Mouse (Mus musculus) Patski (cell line): Measurements from ENCODE around the gene Lrp2. TPM values are rescaled to one million over a fixed set of nuclear protein-coding genes. Genes with fewer than 3 reads are reported as not detected.
"Not testable (repeated sequence)": the region's sequence is repeated elsewhere in the genome, so short reads cannot be mapped to it uniquely, and the experiment has no call there.

ENCODE experiments used
- ATAC-seq: fragments of 100-300 bp; one replicate; pipeline ENCODE4 v1.8.0; 2021
- CTCF ChIA-PET: fragments of 350-600 bp; sonication (Branson Sonifier 250); formaldehyde crosslinking; loops from one replicate; lab custom pipeline; 2022; ENCODE audit warnings: inconsistent platforms; lab: Charles Lee
- POLR2A ChIA-PET: fragments of 350-600 bp; sonication (Branson Sonifier 250); formaldehyde crosslinking; loops from one replicate; lab custom pipeline; 2022; ENCODE audit warnings: antibody characterized with exemption, inconsistent platforms; lab: Charles Lee
- DNase-seq: peaks from one replicate; pipeline ENCODE4 v3.0.0-alpha.2; 2011; ENCODE audit warnings: low read depth, low spot score
- H3K27me3 ChIP-seq: fragments of 371-371 bp; one replicate; pipeline ENCODE4 v1.5.1; 2021
- CTCF ChIP-seq: fragments of 100-300 bp; IDR thresholded peaks from one replicate; pipeline ENCODE4 v1.5.1; 2021
- in situ Hi-C: fragments of 300-500 bp; cut with MboI; formaldehyde crosslinking; loops from 3 replicates; pipeline ENCODE4 v1.11.1; 2018; ENCODE audit warnings: low pct_unique_long_range_greater_than_20kb, mixed read lengths
- polyA plus RNA-seq: library from polyadenylated mRNA; unstranded; gene quantifications from one replicate; pipeline ENCODE4 v1.2.3, GENCODE M21; 2021

Gene Lrp2
- polyA plus RNA-seq, 1 experiment from 2014 or later = 39.0 TPM

- CTCF ChIA-PET = interaction anchor here (0.9 to 1.0 kb wide), 2 partner anchors 8 to 11 kb away, joined by 3 read pairs; no protein-coding TSS in a partner anchor
- TF ChIP-seq CTCF = no peak
- POLR2A ChIA-PET = interaction anchor here (1.4 kb wide), 1 partner anchor 13 kb away, joined by 3 read pairs; no protein-coding TSS in a partner anchor
- in situ Hi-C loops = no loop called here
- H3K27me3 ChIP-seq = no peaks in the 10 kb centered on the region
- no peak for ATAC-seq
- no peak for DNase-seq
Observed at GRCm38 (mm10) chr2:69584117-69584933, 1.5 kb downstream of the Lrp2 start.

DNA sequence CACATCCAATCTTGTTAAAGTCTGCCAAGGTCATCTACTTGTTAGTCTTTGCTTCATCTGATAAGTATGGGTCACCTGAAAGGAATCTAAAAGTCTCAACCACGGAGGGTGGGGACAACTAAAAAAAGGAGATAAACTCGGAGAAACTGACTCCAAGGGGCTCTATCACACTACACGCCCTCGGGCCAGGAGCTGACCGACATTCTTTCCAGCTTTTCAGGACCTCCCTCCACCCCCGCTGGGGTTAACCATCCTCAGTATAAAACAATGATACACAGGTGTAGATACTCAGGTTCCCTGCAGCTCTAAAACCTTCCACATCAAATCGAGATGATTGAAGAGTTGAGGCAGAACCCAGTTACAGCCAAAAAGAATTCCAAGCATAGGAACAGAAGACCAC lies 3.0 kb downstream of the Lrp2 start:
- POLR2A ChIA-PET = no interaction called here
- in situ Hi-C loops = no loop called here

GRCm38 (mm10) chr2:69582068-69582467 lies 3.8 kb downstream of the Lrp2 start:
- in situ Hi-C loops, DNase-seq: not testable (repeated sequence)
- CTCF ChIA-PET = interaction anchor here (0.6 kb wide), 1 partner anchor 15 kb away, joined by 3 read pairs; no protein-coding TSS in a partner anchor

More for the DNA sequence above, 3.0 kb downstream of the Lrp2 start:
- no peak for TF ChIP-seq CTCF
- ATAC-seq = no peak
- H3K27me3 ChIP-seq = no peaks in the 10 kb centered on the region
- no peak for DNase-seq
- CTCF ChIA-PET = no interaction called here

GRCm38 (mm10) chr2:69580091-69580490 lies 5.8 kb downstream of the Lrp2 start:
- POLR2A ChIA-PET = interaction anchor here (0.8 kb wide), 1 partner anchor 15 kb away, joined by 6 read pairs; no protein-coding TSS in a partner anchor
- no peak for ATAC-seq
- CTCF ChIA-PET = interaction anchor here (1.1 kb wide), 1 partner anchor 9 kb away, joined by 3 read pairs; no protein-coding TSS in a partner anchor
- no peaks in the 10 kb centered on the region for H3K27me3 ChIP-seq
- no peak for DNase-seq
- no peak for TF ChIP-seq CTCF
- in situ Hi-C loops = no loop called here

More at GRCm38 (mm10) chr2:69582068-69582467, 3.8 kb downstream of the Lrp2 start:
- H3K27me3 ChIP-seq, POLR2A ChIA-PET, ATAC-seq: not testable (repeated sequence)

DNA sequence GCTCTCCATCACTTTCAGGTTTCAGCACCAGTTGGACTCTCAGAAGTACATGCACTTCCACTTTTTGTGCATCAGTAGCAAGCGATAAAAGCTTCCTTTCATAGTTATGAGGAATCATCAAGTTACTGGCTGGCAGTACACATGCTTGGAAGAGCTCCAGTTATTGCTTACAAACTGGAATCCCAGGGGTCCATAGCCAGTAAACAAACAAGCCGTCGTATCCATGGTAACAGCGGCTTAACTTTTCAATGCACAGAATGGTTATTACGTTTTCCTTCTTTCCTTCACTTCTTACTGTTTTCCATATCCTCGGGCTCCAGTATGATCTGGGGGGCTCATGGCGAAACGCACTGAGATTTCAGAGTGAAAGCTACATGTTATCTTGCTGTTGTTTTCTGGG lies 7.7 kb downstream of the Lrp2 start:
- ATAC-seq = no peak
- ChIA-PET POLR2A (no interaction called here), CTCF (interaction anchor here (0.8 kb wide), 1 partner anchor 26 kb away, joined by 3 read pairs; no protein-coding TSS in a partner anchor)
- no peak for DNase-seq
- in situ Hi-C loops = no loop called here
- H3K27me3 ChIP-seq = no peaks in the 10 kb centered on the region
- TF ChIP-seq CTCF = no peak

GRCm38 (mm10) chr2:69576531-69576930 lies 9.3 kb downstream of the Lrp2 start:
- CTCF ChIA-PET = interaction anchor here (0.8 to 1.0 kb wide), 2 partner anchors 8 to 15 kb away, joined by 3 to 6 read pairs; no protein-coding TSS in a partner anchor

GRCm38 (mm10) chr2:69574934-69575333 lies 10.9 kb downstream of the Lrp2 start:
- no peaks in the 10 kb centered on the region for H3K27me3 ChIP-seq
- CTCF ChIA-PET = interaction anchor here (1.2 kb wide), 1 partner anchor 44 kb away, joined by 3 read pairs; no protein-coding TSS in a partner anchor
- ATAC-seq = no peak
- TF ChIP-seq CTCF = no peak
- POLR2A ChIA-PET = no interaction called here
- DNase-seq = no peak
- in situ Hi-C loops = no loop called here

More at GRCm38 (mm10) chr2:69576531-69576930, 9.3 kb downstream of the Lrp2 start:
- POLR2A ChIA-PET = no interaction called here
- DNase-seq (no peak), ATAC-seq (no peak)
- in situ Hi-C loops = no loop called here
- TF ChIP-seq CTCF = no peak
- no peaks in the 10 kb centered on the region for H3K27me3 ChIP-seq

DNA sequence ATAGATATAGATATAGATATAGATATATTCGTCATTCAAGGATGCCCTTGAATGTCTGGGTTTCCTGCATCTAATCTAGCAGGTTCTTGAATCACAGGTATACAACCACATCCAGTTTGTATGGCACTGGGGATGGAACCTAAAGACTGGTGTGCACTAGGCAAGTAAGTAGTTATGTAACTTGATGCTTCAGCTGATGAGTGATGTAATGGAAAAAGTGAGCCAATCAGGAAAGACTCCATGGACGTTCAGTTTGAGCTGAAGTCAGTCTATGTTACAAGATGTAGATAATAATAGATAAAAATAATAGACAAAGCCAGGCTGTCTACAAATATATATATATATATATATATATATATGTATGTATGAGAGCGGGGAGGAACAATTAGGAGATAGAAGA lies 11.6 kb downstream of the Lrp2 start:
- ChIA-PET POLR2A (no interaction called here), CTCF (no interaction called here)
- in situ Hi-C loops = no loop called here
- no peak for TF ChIP-seq CTCF
- DNase-seq (no peak), ATAC-seq (no peak)
- H3K27me3 ChIP-seq = no peaks in the 10 kb centered on the region

DNA sequence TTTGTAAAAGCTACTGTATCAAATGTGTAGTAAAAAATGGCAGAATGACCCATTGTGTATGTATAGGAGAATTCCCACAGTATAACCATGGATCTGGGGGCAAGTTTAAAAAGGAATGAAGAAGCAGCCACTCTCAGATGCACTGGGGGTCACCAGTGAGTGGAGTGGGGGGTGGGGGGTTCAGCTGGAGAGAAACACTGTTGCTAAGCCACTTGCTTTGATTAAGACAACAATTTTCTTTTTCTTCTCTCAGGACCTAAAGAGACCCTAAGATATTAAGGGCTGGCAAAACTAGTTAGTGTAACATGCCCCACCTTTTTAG lies 12.2 kb downstream of the Lrp2 start:
- no peak for TF ChIP-seq CTCF
- no peak for ATAC-seq
- in situ Hi-C loops = no loop called here

DNA sequence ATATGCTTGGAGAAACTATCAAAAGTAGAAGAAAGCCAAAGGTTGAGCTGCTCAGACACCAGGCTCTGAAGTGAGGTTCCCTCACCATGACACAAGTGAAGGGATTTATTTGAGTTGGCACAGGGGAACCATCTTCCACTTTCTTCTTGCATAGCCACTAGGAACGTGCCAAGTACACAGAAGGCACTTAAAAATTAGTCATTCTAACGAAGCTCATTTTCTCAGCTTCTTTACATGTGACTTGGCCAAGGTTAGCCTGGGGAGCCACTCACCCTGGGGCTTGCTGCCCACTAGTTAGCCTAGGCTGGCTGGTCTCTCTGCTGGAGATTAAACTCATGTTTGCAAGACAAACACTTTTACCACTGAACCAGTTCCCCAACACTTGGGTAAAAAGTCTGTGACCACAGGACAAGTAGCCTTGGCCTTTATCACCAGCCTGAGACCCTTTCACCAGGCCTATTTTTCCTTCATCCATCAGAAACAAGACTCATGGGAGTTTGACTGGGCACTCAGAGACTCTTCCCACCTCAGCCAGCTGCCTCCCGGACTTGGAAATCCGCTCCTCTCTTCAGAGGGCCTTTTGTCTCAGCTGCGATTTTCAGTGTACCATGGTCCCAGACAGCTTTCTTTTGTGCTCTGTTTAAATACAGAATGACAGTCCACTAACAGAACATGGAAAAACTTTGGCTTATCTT lies 12.7 kb downstream of the Lrp2 start:
- ChIA-PET CTCF (interaction anchor here (1.0 kb wide), 1 partner anchor 11 kb away, joined by 3 read pairs; no protein-coding TSS in a partner anchor), POLR2A (no interaction called here)
- no peak for DNase-seq
- no peak for TF ChIP-seq CTCF
- H3K27me3 ChIP-seq = no peaks in the 10 kb centered on the region
- no peak for ATAC-seq
- in situ Hi-C loops = no loop called here

More for the DNA sequence above, 12.2 kb downstream of the Lrp2 start:
- DNase-seq = no peak
- CTCF ChIA-PET = interaction anchor here (1.0 kb wide), 1 partner anchor 11 kb away, joined by 3 read pairs; no protein-coding TSS in a partner anchor
- POLR2A ChIA-PET = no interaction called here
- H3K27me3 ChIP-seq = no peaks in the 10 kb centered on the region
